Mouse (Mus musculus) CD8-positive naive resting alpha-beta T cell, adult 57 days (primary cell): ENCODE data around the gene Rab11fip5. TPM values are rescaled to one million over a fixed set of nuclear protein-coding genes. Genes with fewer than 3 reads are reported as not detected.

ENCODE experiments used
- total RNA-seq: library from RNA; stranded (reverse); gene quantifications from one replicate; pipeline ENCODE4 v1.2.4, GENCODE M21; 2023

Rab11fip5 gene
- 0.40 TPM for total RNA-seq

GRCm38 (mm10) chr6:85373951-85374733 is at the start of gene Rab11fip5:
Gene Rab11fip5 (minus strand): TSS chr6:85374634.

GRCm38 (mm10) chr6:85423836-85424379 is 49.5 kb upstream of the Rab11fip5 start, which contains the start of gene Noto:
Gene Noto (plus strand): TSS chr6:85423886.

DNA sequence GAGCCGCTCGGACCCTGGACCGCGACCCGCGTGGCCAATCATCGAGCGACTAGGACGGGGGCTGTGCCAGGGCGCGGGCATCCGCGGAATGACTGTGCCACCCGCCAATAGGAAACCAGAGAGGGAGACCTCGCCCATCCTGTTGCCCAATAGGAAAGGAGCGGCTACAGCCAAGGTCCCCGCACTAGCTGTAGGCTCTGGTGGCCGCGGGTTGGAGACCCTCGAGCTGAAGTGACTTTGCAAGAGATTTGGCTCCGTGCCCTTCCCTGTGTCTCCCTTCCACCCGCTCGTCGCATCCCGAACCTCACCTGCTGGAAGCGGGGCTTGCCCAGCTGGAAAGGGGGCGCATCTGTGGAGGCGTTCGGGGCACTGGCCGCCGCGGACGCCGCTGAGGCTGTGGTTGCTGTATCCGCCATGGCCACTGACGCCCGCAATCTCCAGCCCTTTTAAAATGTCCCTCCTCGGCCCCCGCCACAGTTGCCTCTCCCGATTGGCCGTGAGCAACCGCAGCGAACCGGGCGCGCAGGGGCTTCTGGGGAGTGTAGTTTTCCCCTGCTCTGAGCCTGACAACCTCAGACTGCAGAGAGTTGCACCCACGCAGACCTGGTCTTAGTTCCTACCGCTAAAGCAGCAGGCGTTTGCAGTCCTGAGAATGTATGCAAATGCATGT is 41.3 kb downstream of the Rab11fip5 start, which contains the start of gene Sfxn5:
Sfxn5 (minus strand) TSS at position 423 of the 670 bp plus-strand sequence.

Other genes starting within 250 kb of the Rab11fip5 start
- 22.6 TPM for gene Spr, start 236.9 kb downstream of the Rab11fip5 start, total RNA-seq
- not detected for gene Emx1, start 187.2 kb downstream of the Rab11fip5 start, total RNA-seq
- gene Sfxn5, start 41.2 kb downstream of the Rab11fip5 start, total RNA-seq = 4.0 TPM
- gene Noto, start 49.3 kb upstream of the Rab11fip5 start, total RNA-seq = not detected
- gene Smyd5, start 57.4 kb upstream of the Rab11fip5 start, total RNA-seq = 39.3 TPM
- gene Cct7, start 76.9 kb upstream of the Rab11fip5 start, total RNA-seq = 217 TPM
- gene Pradc1, start 77.3 kb upstream of the Rab11fip5 start, total RNA-seq = 13.6 TPM
- gene Fbxo41, start 128.4 kb upstream of the Rab11fip5 start, total RNA-seq = not detected
- gene Egr4, start 139.0 kb upstream of the Rab11fip5 start, total RNA-seq = not detected
- 2.6 TPM for gene Alms1, start 212.9 kb upstream of the Rab11fip5 start, total RNA-seq